Mouse (Mus musculus) heart, postnatal 25 days (tissue): ENCODE data around the gene Scyl1. TPM values are rescaled to one million over a fixed set of nuclear protein-coding genes. Genes with fewer than 3 reads are reported as not detected.

Experiments used
- DNase-seq: peaks from one replicate; pipeline ENCODE4 v3.0.0; 2022; ENCODE audit warnings: low spot score
- intact Hi-C: fragments of 180-260 bp; cut with DNase I; formaldehyde crosslinking; loops from one replicate; pipeline ENCODE4 v1.15.1; 2025
- total RNA-seq, 2 experiments: library from RNA; stranded (reverse); gene quantifications; 2 replicates each; pipeline ENCODE4 v1.2.3; 2021

Scyl1 gene
- total RNA-seq, 2 experiments from 2014 or later: 63.5 to 64.1 TPM

GRCm38 (mm10) chr19:5725767-5726515, 45.3 kb downstream of the Scyl1 start, which contains the start of gene Ehbp1l1:
TSS of gene Ehbp1l1 (minus strand) at chr19:5726317.
- intact Hi-C loops: loop anchor here (5.0 kb wide), 2 partner anchors 79 to 121 kb away; no protein-coding TSS in a partner anchor
- DNase-seq: peak; percentile 60

- intact Hi-C loops: loop anchor here (5.0 kb wide), 2 partner anchors 78 to 122 kb away; no protein-coding TSS in a partner anchor
- peak; percentile 72 for DNase-seq
Measured at GRCm38 (mm10) chr19:5725029-5725707, 46.1 kb downstream of the Scyl1 start.

- peak; percentile 82 for DNase-seq
- intact Hi-C loops: no loop called here
Measured at GRCm38 (mm10) chr19:5724549-5724941, 46.7 kb downstream of the Scyl1 start.

- no peak for DNase-seq
- intact Hi-C loops: no loop called here
Measured at GRCm38 (mm10) chr19:5723934-5724548, 47.2 kb downstream of the Scyl1 start.

- no peak for DNase-seq
- intact Hi-C loops: no loop called here
Measured at GRCm38 (mm10) chr19:5722848-5723425, 48.3 kb downstream of the Scyl1 start.

DNA sequence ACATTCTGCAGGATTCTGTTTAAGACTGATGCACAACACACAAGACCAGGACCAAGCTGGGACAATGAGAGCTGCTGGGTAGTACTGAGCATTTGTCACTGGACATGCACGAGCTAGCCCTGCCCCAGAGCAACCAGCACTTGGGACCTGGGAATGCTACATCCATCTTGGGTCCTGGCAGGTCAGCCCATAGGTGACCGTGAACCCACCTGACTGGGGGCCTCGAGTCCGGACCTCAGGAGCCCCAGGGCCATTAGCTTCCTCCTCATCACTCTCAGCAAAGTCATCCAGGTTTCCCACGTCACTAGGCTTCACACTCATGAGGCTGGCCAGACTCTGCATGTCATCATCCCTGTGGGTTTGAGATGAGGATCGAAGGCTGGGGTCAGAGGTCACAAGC, 50.0 kb downstream of the Scyl1 start:
- DNase-seq: no peak
- intact Hi-C loops: no loop called here

DNA sequence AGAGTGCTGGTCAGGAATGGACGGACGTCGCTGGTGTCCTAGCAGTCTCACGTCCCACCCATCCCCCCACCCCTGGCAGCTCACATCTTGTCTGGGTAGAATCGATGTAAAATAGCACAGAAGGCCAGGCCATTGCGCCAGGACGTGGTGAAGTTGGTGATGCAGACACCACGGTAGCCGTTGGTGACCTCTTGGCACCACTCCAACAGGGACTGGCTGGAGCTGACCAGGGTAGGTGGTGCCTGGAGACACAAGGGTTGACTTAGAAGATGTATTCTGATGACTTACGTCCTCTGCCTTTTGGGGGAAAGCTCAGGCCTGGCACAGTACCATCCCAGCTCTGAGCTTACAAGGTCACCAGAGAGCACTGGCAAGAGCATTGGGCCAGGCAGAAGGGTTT, 54.3 kb downstream of the Scyl1 start:
- intact Hi-C loops: no loop called here
- DNase-seq: no peak

- intact Hi-C loops: no loop called here
- DNase-seq: no peak
Measured at GRCm38 (mm10) chr19:5715793-5716688, 55.2 kb downstream of the Scyl1 start.

DNA sequence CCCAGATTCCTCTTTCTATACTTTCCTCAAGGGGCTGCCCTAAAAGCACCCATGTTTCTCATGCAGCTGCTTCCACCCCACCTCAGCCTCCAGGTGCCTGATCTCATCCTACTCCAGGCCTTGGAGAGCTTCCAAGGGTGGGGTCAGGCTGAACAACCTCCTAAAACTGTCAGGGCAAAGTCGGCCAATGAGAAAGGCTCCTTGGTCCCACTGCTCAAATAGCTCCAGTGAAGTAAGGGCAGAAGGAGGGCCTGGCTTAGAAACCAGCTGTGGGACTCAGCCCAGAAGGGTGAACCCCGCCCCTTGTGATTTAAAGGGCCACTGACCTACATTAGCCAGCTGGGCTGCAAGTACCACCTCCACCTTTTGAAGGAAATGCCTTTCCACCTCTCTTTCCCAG, 57.5 kb downstream of the Scyl1 start:
- DNase-seq: peak; percentile 67
- intact Hi-C loops: loop anchor here (5.0 kb wide), 1 partner anchor 164 kb away; the partner anchor contains the start of genes Frmd8 and Slc25a45

DNA sequence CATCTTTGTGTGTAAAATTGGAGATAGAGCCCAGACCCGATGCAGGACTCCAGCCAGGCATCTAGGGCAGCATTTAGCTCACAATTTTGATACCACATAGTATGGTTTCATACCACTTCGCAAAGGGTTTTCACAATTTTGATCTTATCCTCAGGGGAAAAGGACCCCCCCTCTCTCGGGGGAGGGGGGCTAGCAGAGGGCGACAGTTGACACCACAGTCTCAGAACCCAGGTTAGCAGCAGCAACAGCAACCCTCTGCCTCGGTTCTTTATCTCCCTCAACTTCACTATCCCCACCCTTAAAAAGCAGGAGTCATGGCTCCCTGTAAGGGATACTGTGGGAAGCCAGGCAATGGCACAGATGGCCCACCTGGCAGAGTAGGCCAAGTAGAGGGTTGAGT, 58.0 kb downstream of the Scyl1 start:
- DNase-seq: no peak
- intact Hi-C loops: loop anchor here (5.0 kb wide), 1 partner anchor 164 kb away; the partner anchor contains the start of genes Frmd8 and Slc25a45

- DNase-seq: no peak
- intact Hi-C loops: loop anchor here (1.0 to 5.0 kb wide), 4 partner anchors 16 to 165 kb away; partner anchors contain the start of genes Frmd8 and Slc25a45
Measured at GRCm38 (mm10) chr19:5711907-5712460, 59.2 kb downstream of the Scyl1 start.

DNA sequence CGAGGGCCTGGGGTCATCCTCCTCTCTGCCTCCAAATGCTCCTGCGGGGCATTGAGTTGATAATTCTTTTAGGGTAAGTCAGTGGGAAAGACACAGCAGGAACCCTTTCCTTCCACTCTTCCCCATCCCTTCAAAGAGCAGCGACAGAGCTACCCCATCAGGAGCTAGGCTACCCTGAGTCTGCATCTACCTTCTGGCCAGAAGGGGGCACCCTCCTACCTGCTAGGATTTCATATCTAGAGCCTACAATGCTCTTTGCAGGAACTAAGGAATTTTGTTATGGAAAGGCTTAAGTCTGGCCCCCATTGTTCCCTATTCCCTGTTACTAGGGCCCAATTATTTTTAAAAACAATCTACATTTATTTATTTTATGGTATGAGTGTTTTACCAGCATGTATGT, 60.0 kb downstream of the Scyl1 start:
- intact Hi-C loops: loop anchor here (1.0 to 5.0 kb wide), 4 partner anchors 17 to 166 kb away; partner anchors contain the start of genes Frmd8 and Slc25a45
- DNase-seq: no peak

DNA sequence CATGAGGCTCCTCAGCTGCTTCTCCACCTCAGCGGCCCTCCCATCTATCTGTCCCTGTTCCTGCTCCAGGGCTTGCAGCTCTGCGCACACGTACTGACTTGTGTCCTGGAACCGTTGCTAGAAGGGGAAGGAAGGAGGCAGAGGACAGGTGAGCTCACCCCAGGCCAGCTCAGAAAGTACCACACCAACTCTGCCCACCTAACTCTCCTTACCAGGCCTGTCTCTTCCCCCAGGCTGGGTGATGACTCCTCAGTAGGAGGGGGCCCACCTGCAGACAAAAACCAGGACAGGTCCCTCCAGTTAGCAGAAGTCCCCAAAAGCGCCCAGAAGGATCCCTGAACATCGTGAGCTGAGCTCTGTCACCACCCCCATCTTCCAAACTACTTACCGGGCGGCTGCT, 60.6 kb downstream of the Scyl1 start:
- intact Hi-C loops: loop anchor here (2.0 to 5.0 kb wide), 2 partner anchors 18 to 167 kb away; partner anchors contain the start of genes Frmd8 and Slc25a45
- no peak for DNase-seq

DNA sequence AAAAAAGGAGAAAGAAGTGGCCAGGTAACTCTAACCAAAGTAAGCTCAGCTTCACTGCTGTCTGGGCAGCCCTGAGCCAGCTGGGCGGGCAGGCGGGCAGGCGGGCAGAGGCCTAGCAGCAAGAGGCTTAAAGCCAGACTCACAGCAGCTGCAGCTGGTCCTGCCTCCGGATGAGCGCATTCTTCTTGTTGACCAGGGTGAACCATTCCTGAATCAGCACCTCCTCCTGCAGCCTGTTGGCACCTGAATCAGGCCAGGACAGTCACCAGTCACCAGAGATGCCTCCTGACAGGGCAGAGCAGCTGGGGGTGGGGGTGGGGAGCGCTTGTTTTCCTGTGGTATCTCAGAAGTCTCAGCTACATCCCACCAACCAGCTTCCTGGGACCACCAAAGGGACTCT, 61.2 kb downstream of the Scyl1 start:
- no peak for DNase-seq
- intact Hi-C loops: loop anchor here (2.0 to 5.0 kb wide), 2 partner anchors 17 to 167 kb away; partner anchors contain the start of genes Frmd8 and Slc25a45

Other genes starting within 250 kb of the Scyl1 start
- not detected for gene Ovol1, start 210.8 kb downstream of the Scyl1 start, total RNA-seq
- 1 to 10 TPM; 3.0 to 3.2 TPM for gene Ap5b1, start 203.4 kb downstream of the Scyl1 start, total RNA-seq
- 10 to 100 TPM; 43.7 to 49.7 TPM for gene Rnaseh2c, start 169.5 kb downstream of the Scyl1 start, total RNA-seq
- gene Kat5, start 161.2 kb downstream of the Scyl1 start, total RNA-seq: 10 to 100 TPM; 24.8 to 26.5 TPM
- 10 to 100 TPM; 22.7 to 29.9 TPM for gene Rela, start 133.9 kb downstream of the Scyl1 start, total RNA-seq
- gene Sipa1, start 107.7 kb downstream of the Scyl1 start, total RNA-seq: 10 to 100 TPM; 23.3 to 31.3 TPM
- 10 to 100 TPM; 24.0 to 30.4 TPM for gene Map3k11, start 82.7 kb downstream of the Scyl1 start, total RNA-seq
- gene Pcnx3, start 82.5 kb downstream of the Scyl1 start, total RNA-seq: 10 to 100 TPM; 17.8 to 18.0 TPM
- gene Kcnk7, start 67.1 kb downstream of the Scyl1 start, total RNA-seq: not detected
- 100 to 1,000 TPM; 140 to 149 TPM for gene Ehbp1l1, start 45.1 kb downstream of the Scyl1 start, total RNA-seq
- gene Fam89b, start 41.8 kb downstream of the Scyl1 start, total RNA-seq: 10 to 100 TPM; 29.5 to 31.5 TPM
- 10 to 100 TPM; 36.6 to 37.2 TPM for gene Ltbp3, start 30.5 kb downstream of the Scyl1 start, total RNA-seq
- gene Frmd8, start 103.9 kb upstream of the Scyl1 start, total RNA-seq: 10 to 100 TPM in 1 of 2 experiments, 1 to 10 TPM in 1; 8.9 to 11.1 TPM
- gene Slc25a45, start 106.4 kb upstream of the Scyl1 start, total RNA-seq: 1 to 10 TPM; 3.5 to 4.1 TPM
- gene Tigd3, start 122.7 kb upstream of the Scyl1 start, total RNA-seq: under 1 TPM; 0.22 to 0.68 TPM
- 10 to 100 TPM; 87.4 to 96.1 TPM for gene Dpf2, start 141.6 kb upstream of the Scyl1 start, total RNA-seq
- 1 to 10 TPM; 9.1 to 9.8 TPM for gene Cdc42ep2, start 153.4 kb upstream of the Scyl1 start, total RNA-seq
- 10 to 100 TPM in 1 of 2 experiments, 1 to 10 TPM in 1; 8.9 to 11.2 TPM for gene Pola2, start 192.8 kb upstream of the Scyl1 start, total RNA-seq
- not detected for gene Slc22a20, start 214.7 kb upstream of the Scyl1 start, total RNA-seq
- 10 to 100 TPM; 27.5 to 32.8 TPM for gene Capn1, start 244.5 kb upstream of the Scyl1 start, total RNA-seq